Mouse (Mus musculus): ENCODE results near the gene Epb41l4b. TPM values are rescaled to one million over a fixed set of nuclear protein-coding genes. Genes with fewer than 3 reads are reported as not detected.

The Epb41l4b gene
- polyA plus RNA-seq, 1 experiment from 2014 or later: 7.0 TPM

- DNase-seq (ENCODE audit: low spot score) (no peak), ATAC-seq (replicated peaks; ENCODE audit: low FRiP score, low read depth) (no peak)
- H3K27ac ChIP-seq: no peak overlapping the region
- no peak overlapping the region for H3K4me3 ChIP-seq (replicated peaks; ENCODE audit: low read depth, low read length)
- no peaks in the 10 kb centered on the region for H3K36me3 ChIP-seq (ENCODE audit: insufficient read depth, low read length)
- no peaks in the 10 kb centered on the region for H3K9me3 ChIP-seq (replicated peaks; ENCODE audit: low read length)
- no peak overlapping the region for H3K4me2 ChIP-seq (ENCODE audit: low read length)
- peak; percentile 63 for TF ChIP-seq CTCF (IDR thresholded peaks at IDR 0.05; ENCODE audit: low read depth)
- H3K27me3 ChIP-seq (ENCODE audit: insufficient read depth, low read length): no peaks in the 10 kb centered on the region
- no peak overlapping the region for H3K9ac ChIP-seq (ENCODE audit: low read depth, low read length)
- peaks cover 3% of the 10 kb centered on the region; the same call in 1 of the 2 replicates for H3K4me1 ChIP-seq (replicated peaks; ENCODE audit: insufficient read depth, low read length)
- WGBS: 72% methylated on average over 1 of the region's 1 CpGs
Measured at GRCm38 (mm10) chr4:57181538-57181937, 38.3 kb upstream of the Epb41l4b start.

- H3K27ac ChIP-seq: no peak overlapping the region
- no peaks in the 10 kb centered on the region for H3K36me3 ChIP-seq (ENCODE audit: insufficient read depth, low read length)
- WGBS: 76% methylated on average over 4 of the region's 4 CpGs
- TF ChIP-seq CTCF (IDR thresholded peaks at IDR 0.05; ENCODE audit: low read depth): no peak
- H3K9me3 ChIP-seq (replicated peaks; ENCODE audit: low read length): no peaks in the 10 kb centered on the region
- H3K4me1 ChIP-seq (replicated peaks; ENCODE audit: insufficient read depth, low read length): no peaks in the 10 kb centered on the region; the same call in 1 of the 2 replicates
- no peaks in the 10 kb centered on the region for H3K27me3 ChIP-seq (ENCODE audit: insufficient read depth, low read length)
- DNase-seq (ENCODE audit: low spot score) (no peak), ATAC-seq (replicated peaks; ENCODE audit: low FRiP score, low read depth) (no peak)
- no peak overlapping the region for H3K9ac ChIP-seq (ENCODE audit: low read depth, low read length)
- no peak overlapping the region for H3K4me2 ChIP-seq (ENCODE audit: low read length)
- no peak overlapping the region for H3K4me3 ChIP-seq (replicated peaks; ENCODE audit: low read depth, low read length)
Measured at GRCm38 (mm10) chr4:57178881-57179280, 35.6 kb upstream of the Epb41l4b start.

GRCm38 (mm10) chr4:57175329-57175728 lies 32.1 kb upstream of the Epb41l4b start:
- H3K36me3 ChIP-seq (ENCODE audit: insufficient read depth, low read length): no peaks in the 10 kb centered on the region
- no peaks in the 10 kb centered on the region; the same call in 1 of the 2 replicates for H3K4me1 ChIP-seq (replicated peaks; ENCODE audit: insufficient read depth, low read length)
- H3K4me2 ChIP-seq (ENCODE audit: low read length): no peak overlapping the region
- no peak overlapping the region for H3K27ac ChIP-seq
- H3K9ac ChIP-seq (ENCODE audit: low read depth, low read length): no peak overlapping the region
- WGBS: 36% methylated on average over 10 of the region's 10 CpGs
- no peak overlapping the region for H3K4me3 ChIP-seq (replicated peaks; ENCODE audit: low read depth, low read length)
- no peaks in the 10 kb centered on the region for H3K9me3 ChIP-seq (replicated peaks; ENCODE audit: low read length)
- DNase-seq (ENCODE audit: low spot score) (peak; percentile 34), ATAC-seq (replicated peaks; ENCODE audit: low FRiP score, low read depth) (peak; percentile 58; the same call in 1 of the 2 replicates)
- no peak for TF ChIP-seq CTCF (IDR thresholded peaks at IDR 0.05; ENCODE audit: low read depth)
- H3K27me3 ChIP-seq (ENCODE audit: insufficient read depth, low read length): no peaks in the 10 kb centered on the region

GRCm38 (mm10) chr4:57172861-57173260 lies 29.6 kb upstream of the Epb41l4b start:
- no peak overlapping the region for H3K4me3 ChIP-seq (replicated peaks; ENCODE audit: low read depth, low read length)
- WGBS: 54% methylated on average over 8 of the region's 8 CpGs
- no peaks in the 10 kb centered on the region; the same call in 1 of the 2 replicates for H3K4me1 ChIP-seq (replicated peaks; ENCODE audit: insufficient read depth, low read length)
- H3K4me2 ChIP-seq (ENCODE audit: low read length): no peak overlapping the region
- H3K27ac ChIP-seq: no peak overlapping the region
- H3K9ac ChIP-seq (ENCODE audit: low read depth, low read length): no peak overlapping the region
- no peaks in the 10 kb centered on the region for H3K9me3 ChIP-seq (replicated peaks; ENCODE audit: low read length)
- no peaks in the 10 kb centered on the region for H3K36me3 ChIP-seq (ENCODE audit: insufficient read depth, low read length)
- no peak for TF ChIP-seq CTCF (IDR thresholded peaks at IDR 0.05; ENCODE audit: low read depth)
- no peaks in the 10 kb centered on the region for H3K27me3 ChIP-seq (ENCODE audit: insufficient read depth, low read length)
- ATAC-seq (replicated peaks; ENCODE audit: low FRiP score, low read depth) (no peak), DNase-seq (ENCODE audit: low spot score) (no peak)

- Histone ChIP-seq H3K27me3 (ENCODE audit: insufficient read depth, low read length) (no peaks in the 10 kb centered on the region), H3K4me2 (ENCODE audit: low read length) (no peak overlapping the region), H3K36me3 (ENCODE audit: insufficient read depth, low read length) (no peaks in the 10 kb centered on the region), H3K4me1 (replicated peaks; ENCODE audit: insufficient read depth, low read length) (no peaks in the 10 kb centered on the region; the same call in none of the 2 replicates), H3K9me3 (replicated peaks; ENCODE audit: low read length) (no peaks in the 10 kb centered on the region), H3K4me3 (replicated peaks; ENCODE audit: low read depth, low read length) (no peak overlapping the region), H3K9ac (ENCODE audit: low read depth, low read length) (no peak overlapping the region), H3K27ac (peak overlapping the region; percentile 28)
- DNase-seq (ENCODE audit: low spot score): peak; percentile 65
- WGBS: 50% methylated on average over 5 of the region's 5 CpGs
- TF ChIP-seq CTCF (IDR thresholded peaks at IDR 0.05; ENCODE audit: low read depth): no peak
- peak; percentile 57 for ATAC-seq (replicated peaks; ENCODE audit: low FRiP score, low read depth)
Measured at GRCm38 (mm10) chr4:57171817-57172216, 28.6 kb upstream of the Epb41l4b start.

- DNase-seq (ENCODE audit: low spot score) (no peak), ATAC-seq (replicated peaks; ENCODE audit: low FRiP score, low read depth) (no peak)
- no peak overlapping the region for H3K27ac ChIP-seq
- H3K9me3 ChIP-seq (replicated peaks; ENCODE audit: low read length): no peaks in the 10 kb centered on the region
- no peaks in the 10 kb centered on the region for H3K36me3 ChIP-seq (ENCODE audit: insufficient read depth, low read length)
- no peaks in the 10 kb centered on the region for H3K27me3 ChIP-seq (ENCODE audit: insufficient read depth, low read length)
- no peak for TF ChIP-seq CTCF (IDR thresholded peaks at IDR 0.05; ENCODE audit: low read depth)
- H3K4me2 ChIP-seq (ENCODE audit: low read length): no peak overlapping the region
- no peak overlapping the region for H3K4me3 ChIP-seq (replicated peaks; ENCODE audit: low read depth, low read length)
- no peaks in the 10 kb centered on the region; the same call in 1 of the 2 replicates for H3K4me1 ChIP-seq (replicated peaks; ENCODE audit: insufficient read depth, low read length)
- 77% methylated on average over 3 of the region's 3 CpGs for WGBS
- H3K9ac ChIP-seq (ENCODE audit: low read depth, low read length): no peak overlapping the region
Measured at GRCm38 (mm10) chr4:57168680-57169079, 25.4 kb upstream of the Epb41l4b start.

- Histone ChIP-seq H3K9me3 (replicated peaks; ENCODE audit: low read length) (no peaks in the 10 kb centered on the region), H3K36me3 (ENCODE audit: insufficient read depth, low read length) (no peaks in the 10 kb centered on the region), H3K4me3 (replicated peaks; ENCODE audit: low read depth, low read length) (no peak overlapping the region), H3K9ac (ENCODE audit: low read depth, low read length) (no peak overlapping the region), H3K4me2 (ENCODE audit: low read length) (no peak overlapping the region), H3K4me1 (replicated peaks; ENCODE audit: insufficient read depth, low read length) (no peaks in the 10 kb centered on the region; the same call in 1 of the 2 replicates), H3K27me3 (ENCODE audit: insufficient read depth, low read length) (no peaks in the 10 kb centered on the region), H3K27ac (no peak overlapping the region)
- 100% methylated on average over 1 of the region's 1 CpGs for WGBS
- no peak for ATAC-seq (replicated peaks; ENCODE audit: low FRiP score, low read depth)
- DNase-seq (ENCODE audit: low spot score): no peak
- TF ChIP-seq CTCF (IDR thresholded peaks at IDR 0.05; ENCODE audit: low read depth): no peak
Measured at GRCm38 (mm10) chr4:57168277-57168676, 25.0 kb upstream of the Epb41l4b start.

All from kidney, postnatal 0 days (tissue).